Comparison of ENCODE assay signal across 10 mouse cellular contexts in the genomic region with DNA sequence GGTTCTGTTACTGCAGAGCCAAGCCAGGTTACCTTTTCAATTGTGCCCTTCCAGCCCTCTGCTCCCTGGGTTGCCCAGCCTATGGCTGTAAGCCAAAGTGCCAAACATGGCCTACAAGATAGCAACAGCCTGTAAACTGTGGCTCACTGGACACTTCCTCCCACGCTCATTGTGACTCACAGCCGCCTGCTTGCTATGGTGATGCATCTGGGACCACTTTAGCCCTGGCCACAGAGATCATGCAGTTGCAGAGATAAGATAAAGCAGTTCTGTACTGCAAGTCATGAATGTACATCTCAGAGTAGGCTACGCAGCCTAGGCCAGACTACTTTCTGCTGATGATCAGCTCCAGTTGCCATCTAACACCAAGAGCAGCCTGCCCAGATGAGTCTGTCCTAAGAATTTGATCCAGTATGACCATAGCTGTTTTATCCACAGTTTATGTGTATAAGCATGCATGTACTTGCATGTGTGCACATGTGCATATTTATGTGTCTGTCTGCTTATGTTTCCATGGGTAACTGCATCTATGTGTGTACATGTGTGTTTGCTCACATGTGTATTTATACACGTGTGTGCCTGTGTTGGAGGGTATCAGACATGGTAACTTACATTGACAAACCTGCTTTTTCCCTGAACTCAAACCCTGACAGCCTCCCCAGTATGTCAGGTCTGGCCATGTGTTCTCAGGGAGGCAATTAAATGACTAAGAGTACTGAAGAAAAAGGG.
A peak's percentile ranks its signal among the peaks of the same experiment; 100 is the strongest.
DNase-seq lines count a peak whose midpoint lies in the region; ATAC-seq lines count a peak whose summit lies in the region.
"Had no signal": no experiment of that assay in that cellular context is flagged by ENCODE, and none has a peak within 500 bp of the region (broad histone marks: within the 10 kb centered on the region; RNA-seq: fewer than 3 reads in every experiment).

No protein-coding gene starts in this region.

- H3K27me3 ChIP-seq in heart, embryonic 13.5 days (replicated peaks) = no peaks in the 10 kb centered on the region
- H3K27me3 ChIP-seq in heart, embryonic 16.5 days (ENCODE audit: control insufficient read depth, insufficient read depth, low read length) = no peaks in the 10 kb centered on the region
- H3K27me3 ChIP-seq in forebrain, embryonic 11.5 days (ENCODE audit: control insufficient read depth, insufficient read depth, low read length) = no peaks in the 10 kb centered on the region
- no peaks in the 10 kb centered on the region for H3K27me3 ChIP-seq in midbrain, embryonic 13.5 days
- H3K27me3 ChIP-seq: CH12.LX had no signal

- no peak overlapping the region for H3K4me2 ChIP-seq in heart, embryonic 13.5 days
- no peak overlapping the region for H3K4me2 ChIP-seq in heart, embryonic 16.5 days (ENCODE audit: low read depth, low read length)
- H3K4me2 ChIP-seq in forebrain, embryonic 11.5 days (ENCODE audit: low read depth, low read length, severe bottlenecking) = no peak overlapping the region
- no peak overlapping the region for H3K4me2 ChIP-seq in midbrain, embryonic 13.5 days (replicated peaks)

- DNase-seq in heart, adult 9 months (ENCODE audit: low spot score in 2 of 2) = no peak
- DNase-seq in adipocyte (ENCODE audit: low spot score) = peak; percentile 33
- no peak for DNase-seq in forebrain, embryonic 11.5 days (ENCODE audit: low spot score)
- DNase-seq in left cerebral cortex, adult 18-20 months (ENCODE audit: low spot score in 2 of 2) = no peak
- DNase-seq: forebrain, postnatal 0 days had no signal

- no peaks in the 10 kb centered on the region for H3K36me3 ChIP-seq in heart, embryonic 13.5 days
- no peaks in the 10 kb centered on the region for H3K36me3 ChIP-seq in heart, embryonic 16.5 days (ENCODE audit: control insufficient read depth, insufficient read depth)
- no peaks in the 10 kb centered on the region for H3K36me3 ChIP-seq in forebrain, embryonic 11.5 days (ENCODE audit: control insufficient read depth, insufficient read depth, low read length)
- no peaks in the 10 kb centered on the region for H3K36me3 ChIP-seq in midbrain, embryonic 13.5 days

- H3K9ac ChIP-seq in heart, embryonic 13.5 days = no peak overlapping the region
- no peak overlapping the region for H3K9ac ChIP-seq in heart, embryonic 16.5 days (ENCODE audit: low read length)
- H3K9ac ChIP-seq in forebrain, embryonic 11.5 days (ENCODE audit: low read length) = no peak overlapping the region
- H3K9ac ChIP-seq in midbrain, embryonic 13.5 days (replicated peaks) = no peak overlapping the region
- H3K9ac ChIP-seq: forebrain, postnatal 0 days had no signal

- H3K4me3 ChIP-seq in heart, embryonic 13.5 days = no peak overlapping the region
- H3K4me3 ChIP-seq in heart, embryonic 16.5 days (ENCODE audit: low read length) = no peak overlapping the region
- H3K4me3 ChIP-seq in forebrain, embryonic 11.5 days (ENCODE audit: low read depth, low read length) = no peak overlapping the region
- no peak overlapping the region for H3K4me3 ChIP-seq in midbrain, embryonic 13.5 days (replicated peaks)

- peaks cover 35% of the 10 kb centered on the region for H3K4me1 ChIP-seq in heart, embryonic 13.5 days
- peaks cover 21% of the 10 kb centered on the region for H3K4me1 ChIP-seq in heart, embryonic 16.5 days (ENCODE audit: control insufficient read depth, insufficient read depth, low read length)
- no peaks in the 10 kb centered on the region for H3K4me1 ChIP-seq in forebrain, embryonic 11.5 days (replicated peaks; ENCODE audit: control insufficient read depth, insufficient read depth, low read length)
- H3K4me1 ChIP-seq in midbrain, embryonic 13.5 days (replicated peaks) = 0 out of 2 replicates have a peak, but pooled peaks cover 4% of the 10 kb centered on the region

- 0 out of 2 replicates have a peak, but pooled peaks cover 2% of the 10 kb centered on the region for H3K9me3 ChIP-seq in heart, embryonic 13.5 days
- no peaks in the 10 kb centered on the region for H3K9me3 ChIP-seq in heart, embryonic 16.5 days (replicated peaks; ENCODE audit: control insufficient read depth, low read length)
- H3K9me3 ChIP-seq in forebrain, embryonic 11.5 days (ENCODE audit: control insufficient read depth, low read length) = no peaks in the 10 kb centered on the region
- no peaks in the 10 kb centered on the region; the same call in 1 of the 2 replicates for H3K9me3 ChIP-seq in midbrain, embryonic 13.5 days

- peak overlapping the region; percentile 32; the same call in 1 of the 2 replicates for H3K27ac ChIP-seq in heart, embryonic 13.5 days (replicated peaks)
- H3K27ac ChIP-seq in heart, embryonic 16.5 days (ENCODE audit: low read length) = no peak overlapping the region
- no peak overlapping the region for H3K27ac ChIP-seq in forebrain, embryonic 11.5 days (ENCODE audit: low read depth, low read length)
- no peak overlapping the region for H3K27ac ChIP-seq in midbrain, embryonic 13.5 days

- WGBS in heart, embryonic 13.5 days = 48% methylated on average over 4 of the region's 4 CpGs
- WGBS in heart, embryonic 16.5 days = 54% methylated on average over 4 of the region's 4 CpGs
- 93% methylated on average over 4 of the region's 4 CpGs for WGBS in forebrain, embryonic 11.5 days
- WGBS in midbrain, embryonic 13.5 days = 92% methylated on average over 4 of the region's 4 CpGs

- ATAC-seq in heart, embryonic 13.5 days (ENCODE audit: extremely low read depth, insufficient number of reproducible peaks, low FRiP score, low TSS enrichment) = no peak
- ATAC-seq in heart, embryonic 16.5 days (replicated peaks; ENCODE audit: extremely low read depth, insufficient read depth, low FRiP score) = peak; percentile 22; the same call in 1 of the 2 replicates
- peak; percentile 87 for ATAC-seq in megakaryocyte-erythroid progenitor cell, adult 5-6 weeks (replicated peaks; ENCODE audit: low FRiP score, low TSS enrichment, poor library complexity, severe bottlenecking)
- ATAC-seq in forebrain, embryonic 11.5 days (replicated peaks; ENCODE audit: low FRiP score) = no peak
- no peak for ATAC-seq in midbrain, embryonic 13.5 days
- ATAC-seq: forebrain, postnatal 0 days had no signal

Comparison
In these comparisons a context has a peak if more than half of its experiments do, and no peak if none do; other contexts are left out.
1. ATAC-seq: peak in heart, embryonic 16.5 days (single experiment) and megakaryocyte-erythroid progenitor cell, adult 5-6 weeks (single experiment); none in heart, embryonic 13.5 days (single experiment), forebrain, embryonic 11.5 days (single experiment) and midbrain, embryonic 13.5 days (single experiment).